Mouse (Mus musculus): Measurements from ENCODE around the gene Atp6v0a4.

DNA sequence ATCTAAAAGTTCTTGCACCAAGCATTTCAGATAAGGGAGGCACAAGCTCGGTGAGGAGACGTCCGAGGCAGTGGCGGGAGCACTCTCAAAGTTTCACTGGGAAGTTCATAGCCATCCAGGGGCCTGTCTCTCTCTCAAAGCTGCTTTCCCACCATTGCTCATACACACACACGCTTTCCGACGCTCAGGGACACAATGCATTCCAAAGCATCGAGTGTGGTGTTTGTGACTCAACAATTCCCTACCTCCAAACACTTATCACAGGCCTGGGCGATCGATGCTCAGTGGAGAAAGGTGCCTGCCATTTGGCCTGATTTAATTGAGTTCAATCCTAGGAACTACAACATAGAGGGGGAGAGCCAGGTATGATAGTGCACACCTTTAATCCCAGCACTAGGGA is 29.7 kb downstream of the Atp6v0a4 start:
- no peak for TF ChIP-seq CTCF (IDR thresholded peaks at IDR 0.05; ENCODE audit: borderline replicate concordance, extremely low read depth, insufficient read depth, insufficient read length)
- TF ChIP-seq POLR2A (IDR thresholded peaks at IDR 0.05; ENCODE audit: borderline replicate concordance, extremely low read depth, insufficient read depth, insufficient read length, poor library complexity, severe bottlenecking), result no peak

Measured in brain, embryonic 14.5 days (tissue).